Mouse (Mus musculus) urinary bladder, adult 2 months (tissue): ENCODE measurements around the gene Vim. TPM values are rescaled to one million over a fixed set of nuclear protein-coding genes. Genes with fewer than 3 reads are reported as not detected.
A peak's percentile ranks its signal among the peaks of the same experiment; 100 is the strongest.

ENCODE experiments used
- DNase-seq: peaks from one replicate; pipeline ENCODE4 v3.0.0; 2022; ENCODE audit warnings: low spot score
- polyA plus RNA-seq: library from polyadenylated mRNA; depleted of rRNA; stranded (reverse); fragments of >200 nt; gene quantifications from 2 replicates; pipeline ENCODE4 v1.2.3, GENCODE M21; 2012; rRNA removed

Gene Vim
- polyA plus RNA-seq, result 971 and 1,095 TPM in 2 replicates

DNA sequence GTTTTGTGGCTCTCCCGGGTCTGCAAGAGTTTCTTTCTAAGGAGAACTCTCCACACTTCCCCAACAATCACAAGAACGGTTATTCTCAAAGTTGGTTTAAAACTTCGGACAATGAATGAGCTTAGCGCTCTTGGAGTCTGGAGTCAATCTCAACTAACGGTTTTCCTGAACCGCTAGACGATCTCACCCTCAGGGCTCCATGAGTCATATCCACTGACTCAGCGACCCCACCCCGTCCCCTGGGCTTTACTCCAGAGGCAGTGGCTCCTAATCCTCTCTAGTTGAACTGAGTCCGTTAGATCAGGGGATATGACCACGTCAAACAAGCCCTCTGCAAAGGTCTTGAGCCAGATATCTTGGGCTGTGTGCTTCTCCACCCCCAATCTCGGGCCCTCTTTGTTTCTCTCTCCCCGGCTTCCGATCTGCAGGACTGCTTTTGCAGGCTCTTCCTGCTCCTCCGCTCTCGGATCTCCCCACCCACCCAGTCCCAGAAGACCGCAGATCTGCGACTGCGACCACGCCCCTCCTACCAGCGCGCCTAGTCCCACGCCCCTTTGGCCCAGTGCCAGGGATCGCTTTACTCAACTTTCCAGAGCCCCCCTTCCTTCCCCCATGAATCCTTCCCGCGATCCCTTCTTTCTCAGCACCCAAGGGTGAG is at the start of gene Vim:
Vim (plus strand) TSS at position 520 of the 658 bp plus-strand sequence.
- peak; percentile 60 for DNase-seq

DNA sequence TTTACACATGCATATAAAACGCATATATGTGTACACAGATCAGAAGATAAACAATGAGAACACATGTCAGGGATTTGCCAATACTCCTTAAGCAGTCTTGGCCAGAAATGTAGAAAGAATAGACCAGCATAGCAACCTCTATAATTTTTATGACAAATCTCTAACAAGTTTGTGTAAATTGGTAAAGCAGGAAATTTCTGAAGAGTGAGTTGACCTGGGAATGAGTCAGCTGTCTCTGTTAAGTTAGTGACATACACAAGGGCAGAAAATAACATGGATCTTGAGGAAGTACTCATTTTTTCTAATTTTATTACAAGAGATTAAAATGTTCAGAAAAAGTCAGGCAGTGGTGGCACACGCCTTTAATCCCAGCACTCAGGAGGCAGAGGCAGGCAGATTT is 47.5 kb upstream of the Vim start:
- no peak for DNase-seq

DNA sequence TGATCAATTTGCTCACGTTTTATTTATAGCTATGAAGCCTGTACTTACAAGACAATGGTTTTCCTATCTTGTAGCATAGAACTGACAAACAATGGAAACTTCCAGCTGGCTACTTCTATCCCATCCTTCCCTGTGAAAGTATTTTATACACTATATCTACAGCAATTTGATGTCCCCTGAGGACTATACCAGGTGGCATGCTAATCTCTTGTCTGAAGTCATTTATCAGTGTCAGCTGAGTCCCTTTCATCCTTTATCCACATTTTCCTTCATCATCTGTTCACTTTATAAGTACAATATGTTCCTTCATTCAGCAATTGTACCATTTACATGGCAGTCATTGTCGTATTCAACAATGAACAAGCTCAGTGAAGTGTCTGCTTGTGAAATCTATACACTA is 46.6 kb upstream of the Vim start:
- DNase-seq, result no peak

DNA sequence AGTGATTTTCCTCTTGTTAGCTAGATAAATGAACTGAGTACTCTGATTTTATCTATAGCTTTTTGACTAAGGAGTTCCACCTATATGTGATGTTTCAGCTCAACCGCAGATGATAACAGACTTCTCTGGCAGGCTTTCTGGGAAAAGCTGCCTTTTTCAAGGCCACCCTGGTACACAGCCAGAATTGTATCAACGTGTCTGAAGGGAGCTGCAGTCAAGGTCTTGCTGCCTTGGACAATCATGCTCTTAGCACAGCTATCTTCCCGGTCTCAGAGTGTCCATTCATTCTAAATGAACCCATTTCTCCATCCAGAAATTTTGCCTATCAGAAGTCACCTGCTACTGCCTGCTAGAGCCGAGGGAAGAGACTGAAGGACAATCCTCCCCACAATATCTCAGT is 46.2 kb upstream of the Vim start:
- DNase-seq, result no peak

DNA sequence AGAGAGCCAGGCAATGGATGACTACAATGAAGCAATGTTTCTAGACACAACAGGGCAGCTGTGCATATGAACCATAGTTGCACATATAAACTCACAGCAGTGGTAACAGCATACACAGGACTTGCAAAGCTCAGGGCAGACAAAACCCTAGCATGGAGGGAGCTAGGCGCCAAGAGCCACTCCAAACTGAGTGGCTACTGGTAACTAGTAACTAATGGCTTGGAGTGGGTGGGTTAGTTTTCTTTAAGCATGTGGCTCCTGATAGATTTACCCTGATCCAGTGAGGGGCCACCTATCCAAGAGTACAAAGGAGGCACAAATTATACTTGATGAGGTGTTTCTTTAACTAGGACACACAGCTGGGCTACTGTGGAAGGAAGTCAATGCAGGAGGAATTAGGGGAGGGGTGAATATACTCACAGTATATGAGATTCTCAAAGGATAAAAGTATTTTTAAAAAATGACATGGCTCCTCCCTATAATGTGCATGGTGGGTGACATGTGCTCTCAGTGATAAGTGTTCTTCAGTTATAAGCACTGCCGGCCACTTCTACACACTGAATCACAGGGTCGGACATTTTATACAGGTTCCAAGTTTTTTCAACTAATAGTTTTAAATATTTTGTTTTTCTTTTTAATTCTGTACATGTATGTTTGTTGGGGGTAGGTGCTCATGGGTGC is 44.3 kb upstream of the Vim start:
- no peak for DNase-seq

DNA sequence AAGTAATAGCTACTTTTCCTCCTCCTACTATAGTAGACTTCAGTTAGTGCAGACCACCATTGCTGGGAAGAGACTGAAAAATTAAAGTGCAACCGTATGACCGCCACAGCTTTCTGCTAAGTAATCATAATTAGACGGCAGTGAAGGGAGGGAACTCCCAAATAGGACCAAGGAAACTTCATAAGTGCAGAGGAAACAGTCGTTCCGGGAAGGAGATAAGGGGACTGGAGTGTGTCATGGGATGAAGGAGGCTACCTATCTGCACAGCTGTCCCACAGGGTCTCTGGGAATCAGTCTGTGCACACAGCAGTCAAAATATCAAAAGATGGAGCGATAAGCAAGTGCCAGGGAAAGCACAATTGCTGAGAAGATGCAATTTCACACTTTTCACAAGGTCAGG is 43.1 kb upstream of the Vim start:
- DNase-seq, result no peak

DNA sequence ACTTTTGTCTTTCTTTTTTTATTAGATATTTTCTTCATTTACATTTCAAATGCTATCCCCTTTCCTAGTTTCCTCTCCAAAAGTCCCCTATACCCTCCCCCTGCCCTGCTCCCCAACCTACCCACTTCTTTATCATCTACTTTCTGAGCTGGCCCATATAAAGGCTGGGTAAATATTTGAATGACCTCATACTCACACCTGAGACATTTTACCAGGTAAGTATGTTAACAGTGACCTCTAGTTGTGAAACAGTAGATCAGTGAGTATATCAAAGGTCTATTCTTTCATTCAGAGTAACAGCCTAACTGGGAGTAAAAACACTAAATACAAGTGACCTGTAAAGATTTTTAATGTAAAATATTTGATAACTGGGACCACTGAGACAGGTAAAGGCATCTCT is 37.0 kb upstream of the Vim start:
- DNase-seq, result no peak

DNA sequence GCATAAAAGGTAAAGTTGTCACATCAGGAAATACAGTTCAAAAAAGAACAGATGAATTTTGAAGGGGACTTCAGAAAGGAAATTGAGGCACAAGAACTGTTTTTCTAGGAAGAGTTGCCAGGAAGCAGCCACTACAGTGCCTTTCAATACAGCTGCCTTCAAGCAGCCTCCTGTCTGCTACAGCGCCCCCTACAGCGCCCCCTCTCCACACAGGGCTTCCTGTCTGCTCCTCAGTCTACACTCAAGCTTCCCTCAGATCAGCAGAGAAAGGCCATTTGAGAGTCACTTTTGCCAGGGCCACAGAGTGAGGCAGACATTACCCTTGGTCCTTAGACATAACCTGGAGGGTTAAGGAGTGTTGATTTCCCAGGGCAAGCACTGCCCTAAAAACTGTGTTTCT is 36.0 kb upstream of the Vim start:
- DNase-seq, result no peak

DNA sequence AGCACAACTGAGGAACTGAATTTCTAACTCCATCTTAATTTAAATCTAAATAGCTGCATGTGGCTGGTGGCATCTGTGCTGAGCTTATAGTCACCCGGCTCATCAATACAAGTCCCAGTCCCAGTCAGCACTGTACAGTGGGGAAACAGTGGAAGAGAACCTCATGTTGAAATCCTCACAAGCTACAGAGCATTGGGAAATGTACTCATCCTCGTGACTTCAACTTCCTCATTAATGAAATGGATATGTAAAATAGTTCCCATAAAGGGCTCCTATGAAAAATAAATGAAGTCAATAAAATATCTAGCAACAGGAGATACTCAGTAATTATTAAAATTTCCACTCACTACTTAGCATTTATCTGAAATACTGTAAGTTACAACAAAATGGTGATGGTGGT is 35.5 kb upstream of the Vim start:
- DNase-seq, result no peak

DNA sequence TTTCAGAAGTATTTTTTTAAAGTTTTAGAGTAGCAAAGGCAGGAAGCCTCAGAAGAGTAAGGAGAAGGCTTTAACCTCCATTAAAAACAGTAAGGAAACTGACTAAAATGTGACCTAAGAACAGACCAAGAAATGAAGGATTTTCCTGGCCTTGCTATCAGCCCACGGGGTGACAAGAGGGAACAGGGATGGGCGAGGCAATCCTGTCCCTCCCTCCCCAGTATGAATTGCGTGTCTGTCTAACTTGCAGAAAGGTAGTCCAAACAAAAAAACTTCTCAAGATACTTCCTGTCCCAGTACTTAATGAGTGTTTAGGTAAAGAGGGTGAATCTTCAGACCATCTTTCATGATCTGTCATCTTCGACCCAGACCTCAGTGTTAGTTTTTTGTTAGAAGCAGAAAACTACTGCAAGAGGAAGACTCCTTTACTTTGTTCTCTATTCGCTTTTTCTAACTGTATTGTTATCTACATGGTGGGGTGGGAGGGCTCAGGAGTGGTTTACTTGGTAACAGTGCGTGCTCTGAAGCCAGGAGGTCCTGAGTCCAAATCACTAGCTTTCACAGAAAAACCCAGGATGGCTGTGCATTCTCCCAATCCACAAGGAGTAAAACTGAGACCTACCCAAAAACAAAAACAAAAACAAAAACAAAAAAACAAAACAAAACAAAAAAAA is 34.9 kb upstream of the Vim start:
- DNase-seq, result no peak

DNA sequence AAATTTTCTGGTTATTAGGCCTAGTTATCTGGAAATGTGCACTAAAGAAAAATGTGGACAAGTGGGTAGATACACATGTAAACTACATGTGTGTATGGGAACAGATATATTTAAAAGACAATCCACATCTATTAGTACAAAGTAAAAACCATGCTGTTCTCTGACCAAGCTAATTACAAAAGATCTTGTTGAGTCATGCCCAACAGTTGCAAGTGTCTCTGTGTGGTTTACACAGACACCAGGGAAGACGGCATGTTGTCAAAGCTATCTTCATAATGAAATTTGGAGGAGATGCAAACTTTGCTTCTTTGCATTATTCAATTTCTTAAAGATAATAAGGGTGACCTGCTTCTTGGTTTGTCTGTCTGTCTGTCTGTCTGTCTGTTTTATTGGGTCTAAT is 33.9 kb upstream of the Vim start:
- DNase-seq, result no peak

DNA sequence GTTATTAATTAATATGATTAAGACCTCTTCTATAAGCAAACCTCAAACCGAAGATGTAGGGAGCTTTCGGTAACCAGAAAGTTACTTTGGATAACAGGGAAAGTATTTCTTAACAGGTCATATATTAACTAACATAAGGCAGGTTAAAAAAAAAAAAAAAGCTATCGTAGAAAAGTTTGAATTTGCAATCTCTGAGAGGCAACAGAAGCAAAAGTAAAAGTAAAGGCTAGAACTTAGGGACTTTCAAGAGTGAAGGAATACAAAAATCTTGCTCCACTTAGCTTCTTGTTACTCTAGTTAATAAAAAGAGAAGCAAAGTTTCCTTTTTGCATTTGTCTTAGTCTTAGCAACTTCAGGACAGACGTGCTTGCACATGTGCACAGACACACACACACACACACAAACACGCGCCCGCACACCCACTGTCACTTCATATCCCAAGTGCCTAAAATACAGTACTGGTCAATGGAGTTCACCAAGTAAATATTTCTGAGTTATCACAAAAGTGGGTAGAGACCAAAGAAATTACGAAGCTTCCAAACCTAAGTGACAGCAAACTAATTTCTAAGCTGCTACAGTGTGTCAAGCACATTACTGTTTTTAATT is 30.1 kb upstream of the Vim start:
- no peak for DNase-seq

DNA sequence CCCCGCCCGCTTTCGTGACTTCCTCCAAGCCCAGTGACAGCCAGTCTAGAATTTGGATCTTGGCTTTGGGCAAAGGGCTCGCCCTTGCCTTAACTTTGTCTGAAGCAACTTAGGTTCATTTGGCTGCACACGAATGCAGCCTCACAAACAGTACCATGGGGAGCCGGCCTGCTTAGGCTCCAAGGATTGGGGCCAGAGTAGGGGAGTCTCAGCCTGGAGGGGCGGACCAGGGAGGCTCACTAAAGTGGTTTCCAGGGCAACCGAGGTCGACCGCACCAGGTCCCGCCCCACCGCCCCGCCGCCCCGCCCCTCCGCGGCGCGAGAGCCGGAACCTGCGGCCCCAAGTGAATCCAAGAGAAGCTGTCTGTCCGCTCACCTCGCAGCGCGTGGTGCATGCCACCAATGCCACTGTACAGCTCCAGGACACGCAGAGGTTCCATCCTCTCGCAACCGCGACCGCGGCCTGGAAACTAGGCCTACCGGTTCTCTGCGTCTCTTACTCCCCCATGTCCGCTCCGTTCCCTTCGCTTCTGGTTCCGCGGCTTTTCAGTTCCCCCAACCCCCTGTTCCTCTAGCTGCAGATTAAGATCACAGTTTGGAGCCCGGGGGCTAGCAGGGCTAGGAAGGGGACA is 29.4 kb upstream of the Vim start, which contains the start of gene Trdmt1:
Trdmt1 (minus strand) TSS at position 476 of the 632 bp plus-strand sequence.
- peak; percentile 66 for DNase-seq

DNA sequence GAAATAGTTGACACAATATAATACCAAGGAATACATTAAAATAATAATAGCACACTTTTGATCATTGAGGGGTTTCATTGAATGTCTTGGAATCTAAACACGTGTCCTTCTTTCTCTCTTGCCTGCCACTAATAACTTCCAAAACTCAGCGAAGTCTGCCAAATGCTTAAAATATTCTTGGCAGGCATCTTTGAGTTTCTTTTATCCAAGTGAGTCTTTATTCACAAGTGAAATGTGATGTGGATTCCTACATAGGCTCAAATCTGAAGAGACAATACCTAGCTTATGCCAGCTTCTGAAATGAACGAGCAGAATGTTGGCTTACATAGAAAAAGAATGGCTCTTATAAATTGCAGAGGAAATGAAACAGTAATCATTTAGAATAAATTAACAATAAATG is 25.0 kb upstream of the Vim start:
- DNase-seq, result no peak

DNA sequence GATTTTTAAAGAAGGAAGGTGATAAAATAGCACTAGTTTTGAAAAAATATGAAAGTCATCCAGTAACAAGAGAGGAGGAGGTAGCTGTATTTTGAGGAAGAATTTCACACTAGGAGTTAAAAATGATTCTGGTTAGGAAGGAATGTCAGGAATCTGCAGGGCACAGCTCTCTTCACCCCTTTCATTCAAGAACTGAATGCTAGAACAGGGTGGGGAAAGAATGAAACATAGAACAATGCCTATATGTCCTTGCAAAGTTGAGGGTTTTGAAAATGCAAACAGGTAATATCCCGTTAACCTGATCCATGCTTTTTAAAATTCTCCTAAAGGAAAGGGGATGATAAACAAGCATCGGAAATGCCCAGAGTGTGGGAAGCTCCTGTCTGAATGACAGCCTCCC is 19.8 kb upstream of the Vim start:
- DNase-seq, result no peak

DNA sequence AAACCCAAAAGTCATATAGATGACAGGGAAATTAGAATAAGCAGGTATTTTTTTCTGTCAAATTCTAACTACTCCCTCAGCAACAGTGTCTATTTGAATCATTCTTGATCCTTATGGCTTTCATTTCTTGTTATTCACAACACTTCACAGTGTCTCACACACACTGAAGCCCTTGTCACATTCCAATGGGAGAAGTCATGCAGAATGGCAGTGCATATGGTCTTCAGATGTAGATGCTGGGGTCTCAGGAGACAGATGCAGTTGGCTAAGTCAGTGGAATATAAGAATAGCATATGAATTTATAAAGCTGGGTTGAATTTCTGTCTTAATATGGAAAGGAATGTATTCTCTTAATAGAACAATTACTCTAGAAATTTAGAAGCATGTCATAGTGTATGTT is 17.5 kb upstream of the Vim start:
- no peak for DNase-seq

DNA sequence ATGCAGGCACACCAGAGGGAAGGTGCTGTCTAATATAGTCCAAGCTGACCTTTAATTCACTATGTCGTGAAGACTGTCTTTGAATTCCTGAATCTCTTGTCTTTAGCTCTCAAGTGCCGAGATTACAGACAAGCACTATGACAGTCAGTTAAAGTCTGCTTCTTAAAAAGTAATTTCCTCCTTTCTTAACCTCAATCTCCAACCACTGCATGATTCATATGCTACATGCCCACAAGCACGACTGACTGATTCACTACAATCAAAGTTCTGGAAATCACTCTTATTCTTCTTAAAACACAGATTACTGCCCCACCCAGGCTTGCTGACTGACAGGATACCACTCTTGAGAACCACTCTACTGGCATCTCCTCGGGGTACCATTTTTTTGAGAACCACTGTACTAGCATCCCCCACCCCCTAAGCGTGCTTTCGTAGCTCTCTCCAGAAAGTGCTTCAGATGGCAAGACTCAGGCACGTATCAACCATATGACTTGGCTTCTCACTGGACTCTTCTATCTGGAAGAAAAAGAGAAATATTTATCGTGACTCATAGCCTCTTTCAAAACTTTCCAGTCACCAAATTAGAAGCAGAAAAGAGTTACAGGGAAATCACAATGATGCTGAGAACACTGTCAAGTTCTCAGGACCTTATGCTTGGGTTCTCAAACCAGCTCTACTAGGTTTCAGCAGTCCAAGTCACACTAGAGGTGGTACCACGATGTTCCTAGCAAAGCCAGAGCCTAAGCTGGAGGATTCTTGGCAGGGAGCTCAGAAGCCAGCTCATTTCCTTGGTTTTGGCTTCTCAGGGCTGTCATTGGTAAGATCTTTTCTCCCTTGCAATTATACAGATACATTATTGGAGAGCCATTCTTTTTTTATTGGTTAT is 16.3 kb upstream of the Vim start:
- DNase-seq, result no peak

DNA sequence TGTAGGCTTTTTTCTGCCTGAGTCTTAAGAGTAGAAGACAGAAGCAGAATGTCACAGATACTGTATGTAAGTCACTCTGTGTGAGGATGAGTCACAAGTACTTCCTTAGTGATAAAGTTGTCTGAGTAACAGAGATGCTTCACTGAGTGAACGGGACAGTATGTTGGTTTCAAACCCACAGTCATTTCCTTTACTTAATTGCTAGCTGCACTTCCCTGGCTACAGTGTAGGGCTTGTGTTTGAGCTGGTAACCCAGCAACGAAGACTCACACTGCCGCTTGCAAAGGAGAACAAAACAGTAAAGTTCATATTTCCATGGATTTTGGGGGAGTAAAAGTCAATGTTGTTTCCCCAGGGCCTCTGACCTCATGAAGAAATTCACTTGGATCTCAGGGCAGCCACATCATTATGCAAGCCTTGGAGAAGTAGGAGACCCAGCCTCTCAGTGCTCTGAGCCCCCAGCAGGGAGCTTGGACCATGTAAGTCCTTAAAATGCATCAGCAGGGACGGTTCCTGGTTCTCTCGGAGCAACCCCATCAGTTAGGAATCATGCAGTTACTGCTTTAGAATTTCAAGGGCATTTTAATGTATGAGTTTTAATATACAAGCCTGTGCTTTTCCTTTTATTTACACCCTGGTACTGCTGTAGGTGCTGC is 15.0 kb upstream of the Vim start:
- no peak for DNase-seq

DNA sequence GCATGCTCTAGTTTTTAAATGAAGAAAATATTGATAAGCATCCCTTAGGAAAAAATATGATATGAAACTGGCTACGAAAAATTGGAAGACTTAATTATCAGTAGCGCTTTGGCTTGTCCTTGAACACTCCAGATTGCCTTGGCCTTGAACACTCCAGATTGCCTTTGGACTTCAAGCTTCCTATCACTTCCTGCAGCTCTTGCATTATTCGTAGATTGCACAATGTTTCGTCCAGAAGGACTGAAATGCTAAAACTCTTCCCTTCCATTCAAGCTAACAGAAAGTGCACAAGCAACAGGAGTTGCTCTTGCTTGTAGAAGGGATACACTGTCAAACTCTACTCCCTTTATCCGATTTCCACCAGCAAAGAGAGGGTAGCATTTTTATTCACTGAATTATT is 14.4 kb upstream of the Vim start:
- no peak for DNase-seq

DNA sequence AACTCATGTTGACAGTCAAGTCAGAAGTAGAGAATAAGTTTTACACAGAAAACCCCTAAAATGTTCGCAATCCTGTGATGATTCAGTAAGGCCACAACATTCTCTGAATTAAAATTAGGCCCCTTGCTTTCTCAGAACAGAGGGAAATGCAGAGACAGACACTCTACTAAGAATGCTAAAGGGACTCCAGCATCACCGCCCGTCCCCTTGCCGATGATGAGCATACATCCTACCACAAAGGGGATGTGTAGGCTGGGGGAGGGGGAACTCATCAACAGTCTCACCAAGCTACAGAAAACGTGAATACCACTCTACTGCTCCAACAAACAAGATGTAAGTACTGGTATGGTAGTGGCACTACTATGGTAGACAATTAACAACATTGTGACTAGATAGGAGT is 14.0 kb upstream of the Vim start:
- no peak for DNase-seq

DNA sequence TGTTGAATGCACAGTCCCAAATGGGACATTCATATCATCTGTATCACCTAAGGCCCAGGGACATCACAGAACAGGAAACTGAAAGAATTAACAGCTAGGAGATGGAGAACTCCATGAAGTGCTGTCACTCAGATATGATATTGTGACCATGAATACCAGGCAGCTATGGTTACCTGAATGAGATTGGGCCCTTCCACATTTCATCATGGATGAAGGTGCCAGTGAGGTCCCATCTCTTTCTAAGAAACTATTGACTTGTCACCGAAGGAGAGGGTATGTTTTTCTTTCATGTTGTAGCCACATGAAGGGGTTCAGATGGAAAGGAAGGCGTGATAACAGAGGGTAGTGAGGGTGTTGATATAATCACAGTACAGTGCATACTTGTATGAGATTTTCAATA is 13.3 kb upstream of the Vim start:
- DNase-seq, result no peak
